Mouse (Mus musculus) ES-Bruce4 (cell line): Measurements from ENCODE around the gene Unc119.

Source experiments
- CTCF ChIP-seq: IDR thresholded peaks from one replicate; pipeline ENCODE4 v1.8.1; 2011; ENCODE audit warnings: low read depth, low read length
- POLR2A ChIP-seq: IDR thresholded peaks from one replicate; pipeline ENCODE4 v1.8.1; 2011; ENCODE audit warnings: low read length; ENCODE audit not compliant: insufficient read depth

GRCm38 (mm10) chr11:78360789-78361131 lies 17.5 kb downstream of the Unc119 start:
- TF ChIP-seq POLR2A (no peak), CTCF (no peak)
